Mouse (Mus musculus): Measurements from ENCODE around the gene Cnn3.
A peak's percentile ranks its signal among the peaks of the same experiment; 100 is the strongest.

DNA sequence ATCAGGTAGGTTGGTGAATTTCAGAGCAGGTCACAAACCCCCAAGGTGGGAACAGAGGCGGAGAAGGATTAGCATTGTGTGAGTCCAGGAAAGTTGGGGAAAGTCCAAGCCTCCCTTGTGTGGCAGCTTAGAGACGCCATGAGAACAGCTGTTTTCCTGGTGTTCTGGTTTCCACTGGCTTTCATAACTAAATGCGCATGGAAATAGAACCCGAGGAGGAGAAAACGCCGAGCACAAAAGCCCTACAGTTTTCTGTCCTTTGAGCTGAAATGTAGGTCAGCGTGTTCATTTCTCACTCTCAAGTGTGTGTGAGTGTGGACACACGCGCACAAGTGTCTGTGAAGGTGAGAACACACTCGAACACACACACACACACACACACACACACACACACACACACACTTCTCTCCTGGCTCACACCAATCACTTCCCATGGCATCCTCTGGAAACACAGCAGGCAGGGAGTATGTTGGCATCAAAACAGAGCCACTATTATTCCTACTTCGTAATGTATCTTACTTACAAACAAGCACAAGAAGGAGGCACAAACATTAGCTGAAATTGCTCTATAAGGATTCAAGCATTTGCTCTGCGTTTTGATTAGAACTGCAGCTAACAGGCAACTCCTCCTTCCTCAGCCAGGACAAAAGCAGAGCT is 63.3 kb downstream of the Cnn3 start:
- TF ChIP-seq MYOG (IDR thresholded peaks at IDR 0.05; ENCODE audit: control insufficient read depth in 1 of 3, insufficient read depth in 1 of 3, insufficient read length in 2 of 3, low read depth in 2 of 3) (peak in 1 of 3 experiments; percentile 4), MAX (IDR thresholded peaks at IDR 0.05; ENCODE audit: low read depth) (no peak), POLR2A (IDR thresholded peaks at IDR 0.05; ENCODE audit: insufficient read length, low read depth) (no peak), TCF12 (IDR thresholded peaks at IDR 0.05; ENCODE audit: insufficient read depth, poor library complexity, severe bottlenecking) (peak; percentile 6)

Measured in myocyte (in vitro differentiated cells).